Mouse (Mus musculus): Measurements from ENCODE around the gene Msrb1. TPM values are rescaled to one million over a fixed set of nuclear protein-coding genes. Genes with fewer than 3 reads are reported as not detected.
"Not testable (repeated sequence)": the region's sequence is repeated elsewhere in the genome, so short reads cannot be mapped to it uniquely, and the experiment has no call there.

Msrb1 gene
- total RNA-seq, 1 experiment from 2014 or later, result 344 TPM

DNA sequence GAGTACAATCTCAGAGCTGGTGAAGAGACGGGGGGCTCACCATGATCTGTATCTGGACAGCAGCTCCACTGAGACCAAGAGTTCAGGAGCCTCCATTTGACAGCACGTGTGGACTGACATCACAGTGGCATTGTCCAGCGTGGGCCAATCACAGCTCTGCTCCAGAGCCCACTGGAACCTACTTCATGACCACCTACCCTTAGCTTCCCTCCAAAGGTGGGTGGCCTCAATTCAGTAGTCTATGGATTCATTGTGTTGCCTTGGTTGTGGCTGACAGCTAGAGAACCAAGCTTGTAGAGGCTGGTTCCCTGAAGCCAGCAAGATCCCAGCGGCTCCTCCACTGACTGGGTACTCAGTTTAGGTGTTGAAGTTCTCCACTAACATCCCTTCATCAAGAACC, 18.5 kb upstream of the Msrb1 start, which contains the start of the genes Rnf151 and Rps2:
Rnf151 (minus strand) TSS at position 121 of the 400 bp plus-strand sequence.
Rps2 (plus strand) TSS at position 174 of the 400 bp plus-strand sequence.
- no peak for ATAC-seq (replicated peaks; ENCODE audit: insufficient number of reproducible peaks, low FRiP score, low TSS enrichment, poor library complexity, severe bottlenecking)

DNA sequence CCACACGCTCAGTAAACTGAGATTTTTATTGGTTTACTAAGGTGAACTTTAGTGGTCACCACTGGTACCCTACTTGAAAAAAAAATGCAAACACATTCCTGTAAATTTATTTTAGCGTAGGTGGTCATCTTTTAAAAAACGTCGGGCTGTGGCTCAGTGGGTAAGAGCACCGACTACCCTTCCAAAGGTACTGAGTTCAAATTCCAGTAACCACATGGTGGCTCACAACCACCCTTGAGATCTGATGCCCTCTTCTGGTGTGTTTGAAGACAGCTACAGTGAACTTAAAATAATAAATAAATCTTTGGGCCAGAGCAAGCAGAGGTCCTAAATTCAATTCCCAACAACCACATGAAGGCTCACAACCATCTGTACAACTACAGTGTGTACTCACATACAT, 17.5 kb upstream of the Msrb1 start:
- not testable (repeated sequence) for ATAC-seq (replicated peaks; ENCODE audit: insufficient number of reproducible peaks, low FRiP score, low TSS enrichment, poor library complexity, severe bottlenecking)

DNA sequence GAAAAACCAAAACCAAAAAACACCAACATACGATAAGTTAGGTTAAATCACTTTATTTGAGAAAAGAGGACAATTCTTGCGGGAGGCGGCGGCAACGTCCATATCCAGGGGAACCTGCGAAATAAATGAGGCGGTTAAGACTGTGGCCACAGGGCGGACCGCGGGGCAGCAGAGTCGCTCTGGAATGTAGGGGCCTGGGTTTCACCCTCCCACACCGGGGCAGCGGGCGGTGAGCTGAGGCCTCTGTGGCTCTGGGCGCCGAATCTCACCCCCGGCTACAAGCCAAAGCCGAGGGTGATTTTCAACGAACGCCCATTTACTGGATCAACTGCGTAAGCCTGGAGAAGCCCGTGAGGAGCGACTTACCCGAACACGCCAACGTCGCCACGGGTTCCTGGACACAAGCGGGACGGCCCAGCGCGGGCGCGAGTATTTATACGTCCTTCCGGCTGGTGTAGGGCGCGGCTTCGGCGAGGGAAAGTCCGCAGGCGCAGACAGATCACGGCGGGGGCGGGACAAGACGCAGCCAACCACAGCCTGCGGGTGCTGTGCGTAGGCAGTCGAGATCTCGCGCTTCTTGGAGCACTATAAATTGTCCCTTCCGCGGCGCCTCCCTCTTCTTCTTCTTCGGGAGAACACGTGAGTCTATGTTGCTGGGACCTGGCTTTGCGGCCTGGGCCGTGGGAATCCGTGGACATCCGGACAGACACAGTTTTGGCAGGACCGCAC, 16.8 kb upstream of the Msrb1 start:
- peak; percentile 89 for ATAC-seq (replicated peaks; ENCODE audit: insufficient number of reproducible peaks, low FRiP score, low TSS enrichment, poor library complexity, severe bottlenecking)

DNA sequence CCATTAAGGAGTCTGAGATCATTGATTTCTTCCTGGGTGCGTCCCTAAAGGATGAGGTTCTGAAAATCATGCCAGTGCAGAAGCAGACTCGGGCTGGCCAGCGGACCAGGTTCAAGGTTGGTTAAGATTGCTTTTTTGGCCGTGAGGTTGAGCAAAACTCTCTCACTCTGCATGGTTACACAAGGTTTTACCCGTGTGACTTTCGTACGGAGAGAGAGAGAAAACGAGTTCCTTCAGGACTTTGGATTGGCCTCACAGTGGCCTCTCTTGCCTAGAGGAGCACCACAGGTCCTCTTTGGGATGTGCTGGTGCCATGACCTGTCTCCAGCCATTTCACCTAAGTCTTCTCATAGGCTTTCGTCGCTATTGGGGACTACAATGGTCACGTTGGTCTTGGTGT, 15.8 kb upstream of the Msrb1 start:
- ATAC-seq (replicated peaks; ENCODE audit: insufficient number of reproducible peaks, low FRiP score, low TSS enrichment, poor library complexity, severe bottlenecking), result not testable (repeated sequence)

DNA sequence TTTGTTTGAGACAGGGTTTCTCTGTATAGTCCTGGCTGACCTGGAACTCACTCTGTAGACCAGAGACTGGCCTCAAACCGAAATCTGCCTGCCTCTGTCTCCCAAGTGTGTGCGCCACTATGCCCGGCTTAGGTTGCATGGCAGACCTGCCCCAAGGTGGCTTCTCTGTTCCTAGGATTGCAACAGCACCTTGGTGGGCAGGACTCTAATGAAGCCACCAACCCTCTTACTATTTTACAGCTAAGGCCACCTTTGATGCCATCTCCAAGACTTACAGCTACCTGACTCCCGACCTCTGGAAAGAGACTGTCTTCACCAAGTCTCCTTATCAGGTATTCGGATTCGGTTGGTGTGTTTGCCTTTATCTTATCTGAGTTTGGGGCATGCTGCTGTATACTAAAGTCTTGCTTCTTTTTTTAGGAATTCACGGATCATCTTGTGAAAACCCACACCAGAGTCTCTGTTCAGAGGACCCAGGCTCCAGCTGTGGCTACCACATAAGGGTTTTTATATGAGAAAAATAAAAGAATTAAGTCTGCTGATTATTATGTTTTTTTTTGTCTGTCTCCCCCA, 15.0 kb upstream of the Msrb1 start:
- ATAC-seq (replicated peaks; ENCODE audit: insufficient number of reproducible peaks, low FRiP score, low TSS enrichment, poor library complexity, severe bottlenecking), result not testable (repeated sequence)

DNA sequence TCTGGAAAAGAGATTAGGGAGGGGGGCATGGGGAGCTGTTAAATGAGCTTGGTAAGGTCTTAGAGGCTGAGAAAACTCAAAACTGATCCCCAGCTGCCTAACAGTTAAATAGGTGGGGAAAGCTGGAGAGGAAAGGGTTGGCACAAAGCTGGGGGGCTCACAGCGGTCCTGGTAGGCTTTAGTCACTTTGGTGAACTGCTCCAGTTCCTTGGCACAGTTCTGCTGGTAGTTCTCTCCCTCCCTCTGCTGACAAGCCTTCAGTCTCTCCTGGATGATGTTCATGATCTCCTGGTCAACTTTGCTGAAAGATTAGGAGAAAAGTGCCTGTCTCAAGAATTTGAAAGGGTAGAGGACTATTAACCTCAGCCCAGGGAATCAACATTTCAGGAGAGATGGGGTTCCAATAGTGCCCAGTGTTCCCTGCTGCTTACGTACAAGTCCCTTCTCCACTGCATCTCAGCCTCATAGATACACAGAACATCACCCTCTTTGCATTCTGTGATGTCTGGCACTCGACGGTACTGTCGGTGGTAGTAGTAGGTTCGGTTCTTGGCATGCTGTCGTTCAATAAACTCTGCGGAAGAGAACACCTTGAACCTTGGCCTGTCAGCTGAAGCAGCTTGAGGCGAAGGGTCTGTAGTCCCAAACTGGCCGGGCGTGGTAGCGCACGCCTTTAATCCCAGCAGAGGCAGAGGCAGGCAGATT, 14.1 kb upstream of the Msrb1 start:
- no peak for ATAC-seq (replicated peaks; ENCODE audit: insufficient number of reproducible peaks, low FRiP score, low TSS enrichment, poor library complexity, severe bottlenecking)

DNA sequence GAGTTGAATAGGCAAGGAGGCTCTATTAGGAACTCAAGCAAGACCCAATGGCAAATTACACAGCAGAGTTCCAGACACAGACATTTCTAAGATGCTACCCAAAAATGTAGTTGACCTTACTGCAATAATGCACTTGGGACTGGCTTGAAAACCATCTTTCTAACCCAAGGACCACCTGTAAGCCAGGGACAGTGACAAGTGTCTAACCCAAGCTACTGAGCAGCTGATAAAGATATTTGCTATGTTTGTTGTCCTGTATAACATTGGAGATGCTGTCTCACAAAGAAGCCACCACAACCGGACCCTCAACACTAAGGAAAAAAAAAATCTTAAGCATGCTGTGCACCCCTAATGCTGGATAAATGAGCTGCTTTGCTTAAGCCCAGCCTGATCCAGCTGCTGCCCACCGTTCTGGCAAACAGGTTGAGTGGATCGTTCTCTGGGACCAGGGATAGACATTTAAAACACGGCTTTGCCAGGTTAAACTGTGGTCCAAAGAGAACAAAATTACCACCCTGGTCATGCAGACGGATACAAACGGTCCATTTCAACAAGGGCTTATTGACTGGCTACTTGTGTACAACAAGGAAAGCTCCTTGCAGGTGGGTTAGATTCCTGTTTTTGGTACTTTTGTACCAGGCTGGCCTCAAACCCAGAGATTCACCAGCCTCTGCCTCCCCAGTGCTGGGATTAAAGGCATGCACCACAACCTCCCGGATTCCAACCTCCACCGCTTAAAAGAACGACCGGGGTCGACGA, 13.1 kb upstream of the Msrb1 start:
- ATAC-seq (replicated peaks; ENCODE audit: insufficient number of reproducible peaks, low FRiP score, low TSS enrichment, poor library complexity, severe bottlenecking), result no peak

DNA sequence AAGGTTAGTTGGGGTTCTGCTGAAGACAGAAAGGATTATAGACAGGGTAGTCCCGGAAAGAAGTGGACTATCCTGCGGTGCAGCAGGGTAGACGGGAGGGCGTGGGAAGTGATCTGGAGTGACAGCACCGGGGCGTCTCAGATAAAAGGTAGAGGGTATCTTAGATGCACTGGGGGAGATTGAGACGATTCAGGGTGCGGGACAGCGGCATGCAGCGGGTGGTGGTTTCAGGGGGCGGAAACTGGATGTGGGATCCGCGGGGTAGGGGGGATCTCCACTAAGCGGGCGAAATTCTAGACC, 12.6 kb upstream of the Msrb1 start:
- ATAC-seq (replicated peaks; ENCODE audit: insufficient number of reproducible peaks, low FRiP score, low TSS enrichment, poor library complexity, severe bottlenecking), result 0 out of 2 replicates have a peak, but pooled peaks have one; percentile 4

DNA sequence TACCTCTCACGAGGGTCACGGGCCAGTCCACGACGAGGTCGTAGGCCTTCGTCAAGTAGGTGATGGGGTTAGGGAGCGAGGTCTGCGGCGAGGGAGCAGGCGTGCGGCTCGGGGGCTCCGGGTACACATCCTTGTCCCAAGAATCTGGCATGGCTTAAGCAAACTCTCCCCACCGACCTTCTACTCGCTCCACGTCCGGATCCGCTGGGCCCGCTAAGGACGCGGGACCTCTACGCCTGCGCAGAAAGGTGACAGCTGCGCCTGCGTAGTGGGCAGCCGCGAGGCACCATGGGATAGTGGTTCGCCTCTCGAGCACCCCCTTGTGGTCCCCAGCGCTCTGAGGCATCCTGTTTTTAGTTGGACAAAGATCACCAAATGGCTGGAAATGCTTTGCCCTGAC, 12.3 kb upstream of the Msrb1 start, which contains the start of gene Ndufb10:
Ndufb10 (minus strand) TSS at position 295 of the 400 bp plus-strand sequence.
- ATAC-seq (replicated peaks; ENCODE audit: insufficient number of reproducible peaks, low FRiP score, low TSS enrichment, poor library complexity, severe bottlenecking), result peak; percentile 77

DNA sequence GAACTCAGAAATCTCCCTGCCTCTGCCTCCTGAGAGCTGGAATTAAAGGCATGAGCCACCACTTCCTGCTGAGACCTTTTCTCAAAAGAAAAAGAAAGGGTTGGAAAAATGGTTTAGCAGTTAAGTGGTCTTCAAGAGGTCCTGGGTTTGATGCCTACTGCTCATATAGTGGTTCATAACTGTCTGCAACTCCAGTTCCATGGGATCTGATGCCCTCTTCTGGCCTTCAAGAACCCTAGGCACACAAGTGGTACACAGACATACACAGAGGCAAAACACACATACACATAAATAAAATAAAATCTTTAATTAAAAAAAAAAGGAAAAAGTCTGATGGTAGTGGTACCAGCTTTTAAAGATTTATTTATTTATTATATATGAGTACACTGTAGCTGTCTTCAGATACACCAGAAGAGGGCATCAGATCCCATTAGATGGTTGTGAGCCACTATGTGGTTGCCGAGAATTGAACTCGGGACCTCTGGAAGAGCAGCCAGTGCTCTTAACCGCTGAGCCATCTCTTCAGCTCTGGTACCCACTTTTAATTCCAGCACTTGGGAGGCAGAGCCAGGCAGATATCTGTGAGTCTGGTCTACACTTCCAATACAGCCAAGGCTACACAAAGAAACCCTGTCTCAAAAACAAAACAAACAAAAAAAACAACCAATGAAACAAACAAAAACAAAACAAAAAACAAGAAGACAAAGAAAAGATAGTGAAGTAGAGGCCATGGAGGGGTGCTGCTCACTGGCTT, 10.6 kb upstream of the Msrb1 start:
- no peak for ATAC-seq (replicated peaks; ENCODE audit: insufficient number of reproducible peaks, low FRiP score, low TSS enrichment, poor library complexity, severe bottlenecking)

DNA sequence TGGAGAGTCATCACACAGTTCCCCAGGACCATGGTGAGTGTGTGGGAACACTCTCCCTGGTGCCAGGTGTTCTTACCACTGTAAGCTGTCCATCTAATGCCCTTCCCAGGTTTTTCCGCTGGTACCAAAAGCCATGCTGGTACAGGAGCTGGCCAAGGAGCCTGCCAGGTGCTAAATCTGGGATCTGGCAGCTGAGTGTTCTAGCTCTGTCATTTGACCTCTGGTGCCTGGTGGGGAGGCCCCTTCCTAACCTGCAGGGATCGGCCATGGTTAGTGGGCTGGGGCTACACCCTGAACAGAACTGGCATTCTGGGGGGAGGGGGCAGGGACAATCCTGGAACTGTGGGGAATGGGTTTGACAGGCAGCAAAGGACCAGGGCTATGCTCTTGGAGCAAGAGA, 8.8 kb upstream of the Msrb1 start, which contains the start of gene Rpl3l:
Rpl3l (plus strand) TSS at position 203 of the 400 bp plus-strand sequence.
- ATAC-seq (replicated peaks; ENCODE audit: insufficient number of reproducible peaks, low FRiP score, low TSS enrichment, poor library complexity, severe bottlenecking), result no peak

DNA sequence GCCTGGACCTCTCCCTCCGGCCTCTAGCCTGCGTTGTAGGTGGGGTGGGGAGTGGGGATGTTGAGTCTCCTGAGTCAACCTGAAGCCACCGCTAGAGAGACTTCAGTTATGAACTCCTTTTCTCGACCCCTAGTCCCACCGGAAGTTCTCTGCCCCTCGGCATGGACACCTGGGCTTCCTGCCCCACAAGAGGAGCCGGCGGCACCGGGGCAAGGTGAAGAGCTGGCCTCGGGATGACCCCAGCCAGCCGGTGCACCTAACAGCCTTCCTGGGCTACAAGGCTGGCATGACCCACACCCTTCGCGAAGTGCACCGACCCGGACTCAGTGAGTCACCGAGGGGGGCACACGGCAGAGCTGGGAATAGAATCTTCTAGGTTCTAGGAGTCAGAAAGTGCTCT, 8.3 kb upstream of the Msrb1 start:
- ATAC-seq (replicated peaks; ENCODE audit: insufficient number of reproducible peaks, low FRiP score, low TSS enrichment, poor library complexity, severe bottlenecking), result no peak

DNA sequence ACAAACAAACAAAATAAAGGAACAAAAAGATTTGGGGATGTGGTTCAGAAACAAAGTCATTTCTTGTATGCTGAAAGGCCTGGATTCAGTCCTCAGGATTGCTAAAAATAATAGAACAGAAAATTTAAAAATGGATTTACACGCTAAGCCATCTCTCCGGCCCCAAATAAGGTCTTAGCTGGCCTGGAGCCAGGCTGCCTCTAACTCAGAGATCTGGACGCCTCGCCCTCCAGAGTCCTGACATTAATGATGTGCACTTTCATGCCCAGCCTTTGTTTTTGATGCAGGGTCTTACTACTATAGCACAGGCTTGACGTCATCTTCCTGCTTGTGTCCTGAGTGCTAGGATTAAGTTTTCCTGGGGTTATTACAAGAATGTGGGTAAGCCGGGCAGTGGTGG, 7.4 kb upstream of the Msrb1 start:
- ATAC-seq (replicated peaks; ENCODE audit: insufficient number of reproducible peaks, low FRiP score, low TSS enrichment, poor library complexity, severe bottlenecking), result no peak

DNA sequence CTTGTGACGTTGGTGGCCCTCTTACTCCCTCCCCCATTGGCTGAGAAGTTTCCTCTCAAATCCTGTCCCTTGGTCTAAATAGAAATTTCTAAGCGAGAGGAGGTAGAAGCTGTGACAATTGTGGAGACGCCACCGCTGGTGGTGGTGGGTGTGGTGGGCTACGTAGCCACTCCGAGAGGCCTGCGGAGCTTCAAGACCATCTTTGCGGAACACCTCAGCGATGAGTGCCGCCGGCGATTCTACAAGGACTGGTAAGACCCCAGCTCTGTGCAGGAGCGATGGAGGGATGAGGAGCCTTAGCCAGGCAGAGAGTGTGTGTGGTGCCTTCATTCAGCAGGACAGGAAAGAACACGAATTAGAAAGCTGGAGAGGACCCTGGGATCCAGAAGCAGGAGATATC, 5.7 kb upstream of the Msrb1 start:
- no peak for ATAC-seq (replicated peaks; ENCODE audit: insufficient number of reproducible peaks, low FRiP score, low TSS enrichment, poor library complexity, severe bottlenecking)

DNA sequence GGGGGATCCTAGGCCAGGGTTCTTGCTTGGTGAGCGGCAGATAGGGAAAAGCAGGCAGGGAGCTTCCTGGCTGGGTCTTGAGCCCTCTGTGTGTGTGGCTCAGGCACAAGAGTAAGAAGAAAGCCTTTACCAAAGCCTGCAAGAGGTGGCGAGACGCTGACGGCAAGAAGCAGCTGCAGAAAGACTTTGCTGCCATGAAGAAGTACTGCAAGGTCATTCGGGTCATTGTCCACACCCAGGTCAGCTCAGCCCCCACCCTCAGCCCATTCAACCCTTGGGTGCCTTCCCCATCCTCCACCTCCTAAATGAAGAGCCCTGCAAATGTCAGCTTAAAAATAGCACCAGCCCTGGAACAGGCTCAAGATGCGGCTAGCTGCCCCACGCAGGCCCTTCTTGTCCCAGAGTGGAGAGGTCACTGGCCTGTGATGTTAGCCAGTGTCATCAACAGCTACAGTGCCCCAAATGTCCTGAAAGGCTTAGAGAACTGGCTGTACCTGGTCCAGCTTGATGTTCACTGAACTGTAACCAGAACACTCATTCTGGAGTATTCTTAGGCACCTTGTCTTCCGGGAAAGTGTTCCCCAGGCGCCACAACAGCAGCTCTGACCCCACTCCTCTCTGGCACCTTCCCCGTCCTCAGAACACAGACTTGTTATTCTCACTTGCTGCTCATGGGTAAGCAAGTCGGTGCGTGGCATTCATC, 4.1 kb upstream of the Msrb1 start:
- ATAC-seq (replicated peaks; ENCODE audit: insufficient number of reproducible peaks, low FRiP score, low TSS enrichment, poor library complexity, severe bottlenecking), result no peak

DNA sequence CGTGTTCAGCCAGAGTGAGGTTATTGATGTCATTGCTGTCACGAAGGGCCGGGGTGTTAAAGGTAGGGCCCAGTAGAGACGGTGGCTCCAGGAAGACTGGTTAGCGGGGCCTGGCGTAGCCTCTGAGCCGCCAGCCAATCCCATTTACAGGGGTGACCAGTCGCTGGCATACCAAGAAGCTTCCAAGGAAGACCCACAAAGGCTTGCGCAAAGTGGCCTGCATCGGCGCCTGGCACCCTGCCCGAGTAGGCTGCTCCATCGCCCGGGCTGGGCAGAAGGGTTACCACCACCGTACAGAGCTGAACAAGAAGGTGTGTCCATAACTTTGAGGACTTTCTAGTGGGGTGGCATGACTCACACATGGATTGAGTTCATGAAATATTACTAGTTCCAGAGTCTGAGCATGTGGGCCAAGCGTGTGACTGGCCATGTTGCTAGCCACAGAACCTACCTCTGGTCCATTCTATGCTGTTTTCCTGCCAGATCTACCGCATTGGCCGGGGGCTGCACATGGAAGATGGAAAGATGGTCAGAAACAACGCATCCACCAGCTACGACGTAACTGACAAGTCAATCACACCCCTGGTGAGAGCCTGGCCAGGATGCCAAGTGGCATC, 2.9 kb upstream of the Msrb1 start:
- ATAC-seq (replicated peaks; ENCODE audit: insufficient number of reproducible peaks, low FRiP score, low TSS enrichment, poor library complexity, severe bottlenecking), result no peak

DNA sequence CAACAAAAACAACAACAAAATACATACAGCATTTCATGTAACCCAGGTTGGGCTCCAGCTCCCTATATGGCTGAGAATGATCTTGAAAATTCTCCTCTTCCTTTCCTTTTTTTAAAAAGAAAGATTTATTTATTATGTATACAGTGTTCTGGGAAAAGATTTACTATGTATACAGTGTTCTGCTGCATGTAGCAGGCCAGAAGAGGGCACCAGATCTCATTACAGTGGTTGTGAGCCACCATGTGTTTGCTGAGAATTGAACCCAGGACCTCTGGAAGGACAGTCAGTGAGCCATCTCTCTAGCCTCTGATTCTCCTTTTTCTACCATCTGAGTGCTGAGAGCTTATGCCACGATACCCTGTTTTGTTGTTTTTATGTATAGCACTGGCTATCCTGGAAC, 1.9 kb upstream of the Msrb1 start:
- no peak for ATAC-seq (replicated peaks; ENCODE audit: insufficient number of reproducible peaks, low FRiP score, low TSS enrichment, poor library complexity, severe bottlenecking)

DNA sequence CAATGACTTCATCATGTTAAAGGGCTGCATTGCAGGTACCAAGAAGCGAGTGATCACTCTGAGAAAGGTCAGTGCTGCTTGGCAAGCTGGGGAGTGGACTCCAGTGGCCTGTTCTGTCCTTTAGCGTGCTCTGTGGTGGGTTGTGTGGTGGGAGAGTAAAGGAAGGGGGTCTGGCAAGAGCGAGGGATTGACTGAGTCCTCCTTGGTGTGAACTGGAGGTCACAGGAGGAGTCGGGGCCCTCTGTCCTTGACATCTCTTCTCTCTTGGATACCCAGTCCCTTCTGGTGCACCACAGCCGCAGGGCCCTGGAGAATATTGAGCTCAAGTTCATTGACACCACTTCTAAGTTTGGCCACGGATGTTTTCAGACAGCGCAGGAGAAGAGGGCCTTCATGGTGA, 996 bp upstream of the Msrb1 start:
- no peak for ATAC-seq (replicated peaks; ENCODE audit: insufficient number of reproducible peaks, low FRiP score, low TSS enrichment, poor library complexity, severe bottlenecking)
